Mouse (Mus musculus) adrenal gland, postnatal 36 days (tissue): ENCODE data around the gene Cd6. TPM values are rescaled to one million over a fixed set of nuclear protein-coding genes. Genes with fewer than 3 reads are reported as not detected.

ENCODE experiments used
- DNase-seq, 2 experiments: peaks; one replicate each; pipeline ENCODE4 v3.0.0; 2021; ENCODE audit warnings: mixed read lengths in 1 of 2
- total RNA-seq, 2 experiments: library from RNA; stranded (reverse); gene quantifications; 2 replicates each; pipeline ENCODE4 v1.2.3; 2021

Gene Cd6
- total RNA-seq, 2 experiments from 2014 or later, result 0.17 TPM; not detected in 1

GRCm38 (mm10) chr19:10763381-10764031 is 66.4 kb downstream of the Cd6 start:
- DNase-seq, result no peak

DNA sequence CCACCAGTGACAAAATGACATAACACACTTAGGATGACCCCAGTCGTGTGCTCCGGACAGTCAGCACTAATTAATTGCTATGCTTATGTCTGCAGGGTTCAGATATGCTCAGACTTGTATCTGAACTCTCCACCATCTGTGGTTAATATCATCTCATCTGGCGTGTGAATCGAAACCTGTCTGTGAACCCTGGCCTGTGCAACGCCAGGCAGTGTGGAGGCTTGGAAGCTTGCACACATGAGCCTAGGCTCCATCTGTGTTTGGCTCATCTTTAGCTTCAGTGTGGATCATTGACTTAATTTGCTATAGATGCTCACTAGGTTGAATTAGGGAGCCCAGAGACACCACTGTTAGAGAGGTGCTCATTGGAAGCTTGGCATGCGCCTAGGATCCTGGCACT is 67.4 kb downstream of the Cd6 start:
- no peak for DNase-seq

DNA sequence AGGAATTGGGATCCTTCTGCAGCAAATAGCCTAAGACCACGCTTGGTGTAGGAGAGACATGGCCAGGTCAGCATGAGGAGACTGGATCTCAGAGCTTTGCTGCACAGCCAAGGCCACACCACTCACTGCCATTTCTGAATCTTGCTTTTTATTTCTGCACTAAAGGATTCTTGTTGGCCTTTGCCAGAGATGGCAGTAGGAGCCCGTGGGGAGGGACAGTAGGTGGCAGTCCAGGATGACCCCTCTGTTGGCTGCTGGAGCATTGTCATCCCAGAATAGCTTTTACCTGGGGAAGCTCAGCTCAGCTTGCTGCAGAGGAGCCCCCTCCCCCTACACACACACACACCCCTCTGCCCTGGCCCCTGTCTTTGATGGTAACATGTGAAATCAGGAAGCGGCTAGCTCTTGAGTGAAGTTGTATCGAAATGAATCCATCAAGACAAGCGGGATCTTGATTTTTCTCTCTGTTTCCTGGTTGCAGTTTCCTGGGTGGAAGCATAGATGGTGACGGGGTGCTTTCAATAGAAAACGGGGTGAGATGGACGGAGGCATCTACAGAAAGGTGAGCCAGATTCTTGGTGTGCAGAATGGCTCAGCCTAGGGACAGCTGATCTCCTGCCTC is 68.0 kb downstream of the Cd6 start:
- no peak for DNase-seq

GRCm38 (mm10) chr19:10759983-10760831 is 69.7 kb downstream of the Cd6 start:
- no peak for DNase-seq

- no peak for DNase-seq
Observed at GRCm38 (mm10) chr19:10759525-10759924, 70.3 kb downstream of the Cd6 start.

DNA sequence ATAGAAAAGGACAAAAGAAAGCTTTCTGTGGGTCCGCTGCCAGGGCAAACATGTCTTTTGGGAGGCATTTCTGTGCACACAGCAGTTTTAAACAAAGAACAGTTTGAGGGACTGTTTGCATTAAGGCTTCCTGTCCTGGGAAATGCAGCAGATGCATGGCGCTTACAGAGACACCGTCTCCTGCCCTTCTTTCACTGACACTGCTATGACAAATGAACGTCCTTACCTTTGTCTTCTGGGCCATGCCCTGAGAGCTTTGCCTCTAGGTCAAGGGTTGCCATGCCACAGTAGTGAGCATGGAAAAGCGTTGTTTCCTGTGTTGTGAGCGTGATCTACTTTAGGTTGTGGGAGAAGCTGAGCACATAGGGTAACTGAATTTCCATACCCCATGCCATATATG is 71.2 kb downstream of the Cd6 start:
- no peak for DNase-seq

DNA sequence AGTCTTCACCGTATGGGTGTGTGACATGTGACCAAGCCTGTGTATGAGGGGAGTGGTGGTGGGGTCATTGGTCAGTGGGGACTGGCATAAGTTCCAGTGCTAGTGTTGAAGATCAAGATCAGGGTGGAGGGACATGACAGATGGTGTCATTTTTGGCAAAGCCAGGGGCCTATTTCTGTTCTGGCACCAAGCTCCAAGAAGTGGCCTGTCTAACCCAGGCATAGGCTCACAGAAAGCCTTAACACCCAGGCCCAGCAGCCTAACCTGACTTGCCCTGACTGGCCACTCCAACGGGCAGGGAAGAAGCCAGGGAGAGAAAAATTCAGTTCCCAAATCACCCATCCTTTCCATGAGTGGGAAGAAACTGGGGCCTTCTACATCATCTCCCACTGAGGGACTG is 72.3 kb downstream of the Cd6 start:
- DNase-seq, result no peak

DNA sequence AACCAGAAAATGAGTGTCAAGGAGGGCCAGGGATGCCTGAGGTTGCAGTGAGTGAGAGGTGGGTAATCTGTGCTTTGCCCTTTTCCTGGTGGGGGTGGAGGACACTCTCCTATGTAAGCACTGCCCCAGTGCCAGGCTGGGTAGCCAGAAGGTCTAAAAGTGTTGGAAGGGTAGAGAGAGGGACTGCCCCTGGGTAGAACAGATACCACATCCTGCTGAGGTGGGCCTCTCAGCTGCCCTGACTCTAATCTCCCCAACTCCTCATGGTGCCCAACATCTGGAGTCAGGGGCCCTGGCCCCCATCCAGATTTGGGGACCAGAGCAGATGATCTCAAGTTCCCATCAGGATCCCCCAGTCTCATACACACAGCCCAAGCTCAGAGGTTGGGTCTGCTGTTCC is 72.7 kb downstream of the Cd6 start:
- no peak for DNase-seq

DNA sequence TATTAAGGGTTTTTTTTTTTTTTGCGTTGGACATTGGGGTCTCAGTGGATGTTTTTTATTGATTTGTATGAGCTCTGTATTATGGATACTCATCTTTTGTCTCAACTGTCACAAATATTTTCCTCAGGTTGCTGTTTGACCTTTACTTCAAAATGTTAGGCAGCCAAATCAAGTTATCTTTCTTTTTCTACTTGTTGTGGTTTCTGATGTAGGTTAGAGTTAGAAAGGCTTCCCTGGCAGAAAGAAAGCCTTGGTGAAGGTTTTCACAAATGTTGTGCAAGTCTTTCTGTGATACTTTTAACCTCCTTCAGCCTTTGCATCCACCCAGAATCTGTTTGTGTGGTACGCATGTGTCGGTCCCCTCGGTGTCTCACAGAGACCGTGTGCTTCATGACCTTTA is 77.2 kb downstream of the Cd6 start:
- no peak for DNase-seq

DNA sequence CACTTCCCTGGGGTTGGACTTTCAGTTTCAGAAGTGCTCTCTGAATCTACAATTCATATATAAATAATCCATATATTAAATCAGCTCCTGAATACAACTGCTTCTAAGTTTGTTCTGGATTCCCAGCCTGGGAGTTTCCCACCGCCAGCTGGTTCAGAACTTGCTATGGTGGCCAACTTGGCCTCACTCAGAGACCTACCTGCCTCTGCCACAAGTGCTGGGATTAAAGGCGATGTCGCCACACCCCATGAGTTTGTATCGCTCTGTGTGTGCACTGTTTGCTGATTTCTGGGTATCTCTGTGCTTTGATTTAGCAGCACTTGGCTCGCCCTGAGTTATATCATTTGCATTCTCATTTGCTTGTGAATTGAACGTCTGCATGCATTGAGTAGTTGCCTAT is 77.8 kb downstream of the Cd6 start:
- DNase-seq, result no peak

- no peak for DNase-seq
Observed at GRCm38 (mm10) chr19:10751607-10752006, 78.3 kb downstream of the Cd6 start.

GRCm38 (mm10) chr19:10750161-10750560 is 79.7 kb downstream of the Cd6 start:
- DNase-seq, result no peak

DNA sequence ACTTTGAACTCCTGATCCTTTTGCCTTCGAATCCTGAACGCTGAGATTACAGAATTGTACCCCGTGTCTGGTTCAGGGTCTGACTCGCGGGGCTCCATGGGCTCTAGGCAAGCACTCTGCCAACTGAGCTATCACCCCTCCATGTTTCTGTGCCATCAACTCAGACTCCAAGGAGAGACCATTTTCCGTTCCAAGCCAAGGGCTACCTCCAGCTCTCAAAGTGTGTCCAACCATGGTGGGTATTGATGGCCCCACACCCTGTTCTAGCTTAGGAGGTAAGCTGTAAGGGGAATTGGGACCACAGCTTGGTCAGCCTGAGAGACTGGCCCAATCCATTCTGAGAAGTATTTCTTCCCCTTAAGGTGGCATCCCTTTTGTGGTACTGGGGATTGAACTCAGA is 80.6 kb downstream of the Cd6 start:
- no peak for DNase-seq

DNA sequence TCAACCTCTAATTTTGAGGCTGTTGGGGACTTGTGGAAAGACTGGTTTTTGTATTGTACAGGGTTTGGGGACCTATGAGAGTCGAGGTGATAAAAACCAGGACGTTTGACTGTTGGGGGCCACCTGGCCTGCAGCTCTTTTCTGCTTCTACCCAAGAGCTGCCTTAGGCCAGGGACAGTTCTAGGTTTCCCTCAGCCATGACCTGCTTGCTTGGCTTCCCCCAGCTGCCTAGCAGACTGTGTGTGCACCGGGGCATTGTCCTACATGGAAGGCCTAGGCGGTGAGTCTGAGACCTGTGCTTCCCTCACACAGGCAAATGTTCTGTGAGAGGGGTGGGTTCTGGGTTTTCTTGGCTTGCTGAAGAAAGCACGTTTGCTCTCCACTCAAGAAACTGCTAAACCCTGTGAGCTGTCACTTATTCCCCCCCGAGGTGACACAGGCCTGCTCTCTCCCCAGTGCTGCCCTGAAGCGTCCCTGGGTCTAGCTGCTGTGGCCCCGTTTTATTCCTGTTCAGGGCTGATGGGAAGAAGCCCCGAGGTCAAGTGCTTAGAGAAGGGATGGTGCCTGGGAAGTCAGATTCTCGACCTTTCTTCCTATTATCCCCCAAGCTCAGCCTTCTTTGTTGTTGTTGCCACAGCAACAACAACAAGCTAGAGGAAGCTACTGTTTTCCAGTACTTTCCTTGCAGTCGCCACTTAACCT is 81.3 kb downstream of the Cd6 start:
- no peak for DNase-seq

- peak in 1 of 2 experiments; percentile 10 for DNase-seq
Observed at GRCm38 (mm10) chr19:10747718-10748117, 82.1 kb downstream of the Cd6 start.

DNA sequence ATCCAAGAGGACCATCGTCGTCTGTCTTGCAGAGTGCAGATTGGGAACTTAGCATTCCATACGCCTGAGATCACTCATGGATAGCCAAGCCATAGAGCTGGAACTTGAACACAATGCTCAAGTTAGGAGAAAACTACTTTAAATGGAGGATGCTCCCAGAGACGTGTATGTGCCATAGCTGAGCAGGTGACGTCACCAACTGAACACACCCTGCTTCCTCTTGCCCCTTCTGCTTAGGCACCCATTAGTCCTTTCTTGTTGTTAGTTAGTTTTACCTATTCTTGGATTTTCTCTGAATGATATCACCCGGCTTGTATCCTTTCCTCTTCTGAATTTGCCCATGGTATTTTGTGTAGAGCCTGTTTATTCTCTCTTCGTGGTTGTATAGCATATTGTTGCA is 82.7 kb downstream of the Cd6 start:
- no peak for DNase-seq

DNA sequence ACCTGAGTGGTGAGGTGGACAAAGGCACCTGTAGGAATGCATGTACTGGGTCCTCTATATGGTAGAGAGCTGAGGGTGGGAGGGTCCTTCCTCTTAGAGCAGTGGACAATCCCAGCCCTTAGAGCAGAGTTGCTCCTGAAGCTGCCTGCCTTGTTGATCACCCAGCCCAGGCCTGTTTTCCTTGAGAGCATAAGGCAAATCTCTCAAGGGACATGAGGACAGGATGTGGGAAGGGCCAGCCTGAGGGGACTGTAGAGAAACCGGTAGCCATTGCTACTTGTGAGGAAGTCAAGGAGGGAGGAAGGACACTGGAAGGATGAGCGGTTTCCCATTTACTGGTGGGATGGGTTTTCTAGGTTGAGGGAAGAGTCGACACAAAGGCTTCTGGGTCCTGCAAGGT is 87.3 kb downstream of the Cd6 start:
- no peak for DNase-seq

- DNase-seq, result no peak
Observed at GRCm38 (mm10) chr19:10742145-10742544, 87.7 kb downstream of the Cd6 start.

- peak; percentile 30 to 37 for DNase-seq
Observed at GRCm38 (mm10) chr19:10740641-10741440, 89.0 kb downstream of the Cd6 start.

DNA sequence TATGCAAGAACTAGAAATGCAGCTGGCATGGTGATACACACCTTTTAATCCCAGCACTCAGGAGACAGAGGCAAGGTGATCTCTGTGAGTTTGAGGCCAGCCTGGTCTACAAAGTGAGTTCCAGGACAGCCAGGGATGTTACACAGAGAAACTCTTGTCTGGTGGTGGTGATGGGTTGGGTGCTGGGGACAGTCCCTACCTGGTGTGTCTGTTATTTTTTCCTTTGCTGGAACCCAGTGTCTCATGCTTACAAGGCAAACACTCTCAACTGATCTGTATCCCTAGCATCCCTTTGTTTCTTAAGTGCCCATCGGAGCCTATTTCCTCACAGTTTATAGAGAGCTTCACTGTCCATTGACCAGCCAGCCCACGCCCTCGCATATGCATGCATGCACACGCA is 89.9 kb downstream of the Cd6 start:
- no peak for DNase-seq
